Mouse (Mus musculus): Measurements from ENCODE around the gene Gbp3.

DNA sequence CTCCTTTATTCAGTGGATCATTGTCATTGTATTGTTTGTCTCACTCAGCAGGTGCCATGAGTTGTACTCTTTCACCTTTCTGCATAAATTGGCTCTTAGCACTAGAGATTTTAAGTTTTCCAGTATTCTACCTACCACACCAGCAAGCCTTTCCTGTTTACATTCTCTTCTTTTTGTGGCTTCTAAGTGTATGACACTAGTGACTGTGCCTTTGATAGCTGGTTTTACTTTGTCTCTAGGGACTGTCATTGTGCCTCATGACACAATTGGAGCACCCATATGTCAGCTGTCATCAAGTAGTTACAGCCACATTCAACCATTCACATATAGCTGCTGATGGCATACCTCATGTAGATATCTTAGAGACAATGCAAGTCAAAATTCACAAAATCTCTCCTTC is 41.8 kb downstream of the Gbp3 start:
- TF ChIP-seq CTCF (IDR thresholded peaks at IDR 0.05; ENCODE audit: borderline replicate concordance, insufficient read depth, low read depth, low read length), result no peak
- TF ChIP-seq POLR2A (IDR thresholded peaks at IDR 0.05; ENCODE audit: borderline replicate concordance, insufficient read depth, low read length), result no peak
